Mouse (Mus musculus): ENCODE results near the gene Vmn2r54.

DNA sequence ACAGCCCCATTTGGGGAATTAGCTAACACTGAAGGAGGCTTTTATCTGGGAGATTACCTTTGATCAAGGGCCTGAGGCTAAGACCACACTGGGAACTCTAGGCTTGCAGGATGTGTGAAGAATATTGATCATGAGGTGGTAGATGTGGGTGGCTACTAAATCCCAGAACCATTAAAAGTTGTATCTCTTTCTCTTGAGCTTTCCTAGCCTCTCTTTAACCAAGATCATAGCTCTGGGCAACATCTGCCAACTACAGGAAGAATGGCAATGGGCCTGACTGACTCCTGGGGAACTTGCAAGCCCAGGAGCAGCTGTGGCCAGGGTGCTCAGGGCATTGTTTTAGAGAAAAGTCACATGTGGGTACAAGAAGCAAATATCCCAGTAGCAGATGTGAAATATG, 31.4 kb downstream of the Vmn2r54 start, which contains the start of gene Vmn2r53:
- TF ChIP-seq CTCF (IDR thresholded peaks at IDR 0.05; ENCODE audit: borderline replicate concordance, insufficient read depth, low read depth, low read length): no peak
- TF ChIP-seq POLR2A (IDR thresholded peaks at IDR 0.05; ENCODE audit: borderline replicate concordance, insufficient read depth, low read length): no peak
